Mouse (Mus musculus) thymus, adult 18-20 months (tissue): ENCODE data around the gene Ssr2.
"Not testable (repeated sequence)": the region's sequence is repeated elsewhere in the genome, so short reads cannot be mapped to it uniquely, and the experiment has no call there.

Experiments used
- DNase-seq, 2 experiments: peaks; one replicate each; pipeline ENCODE4 v3.0.0; 2022; ENCODE audit warnings: mixed read lengths in 2 of 2

The Ssr2 gene

GRCm38 (mm10) chr3:88566536-88567061 is 9.1 kb upstream of the Ssr2 start:
- no peak for DNase-seq

- no peak for DNase-seq
Measured at GRCm38 (mm10) chr3:88567892-88568291, 7.8 kb upstream of the Ssr2 start.

- no peak for DNase-seq
Measured at GRCm38 (mm10) chr3:88568615-88569014, 7.1 kb upstream of the Ssr2 start.

GRCm38 (mm10) chr3:88569093-88569492 is 6.6 kb upstream of the Ssr2 start:
- no peak for DNase-seq

GRCm38 (mm10) chr3:88569694-88570093 is 6.0 kb upstream of the Ssr2 start:
- no peak for DNase-seq

GRCm38 (mm10) chr3:88570341-88570740 is 5.3 kb upstream of the Ssr2 start:
- no peak for DNase-seq

GRCm38 (mm10) chr3:88571856-88572255 is 3.8 kb upstream of the Ssr2 start:
- no peak for DNase-seq

- no peak for DNase-seq
Measured at GRCm38 (mm10) chr3:88572835-88573234, 2.8 kb upstream of the Ssr2 start.

GRCm38 (mm10) chr3:88573810-88574209 is 1.9 kb upstream of the Ssr2 start:
- no peak for DNase-seq

- not testable (repeated sequence) for DNase-seq
Measured at GRCm38 (mm10) chr3:88577846-88578245, 2.2 kb downstream of the Ssr2 start.

- no peak for DNase-seq
Measured at GRCm38 (mm10) chr3:88578498-88579424, 3.1 kb downstream of the Ssr2 start.

GRCm38 (mm10) chr3:88579454-88580117 is 3.9 kb downstream of the Ssr2 start:
- DNase-seq = peak; percentile 46 to 68

GRCm38 (mm10) chr3:88585769-88586168 is 10.1 kb downstream of the Ssr2 start:
- DNase-seq = no peak

GRCm38 (mm10) chr3:88586640-88587039 is 11.0 kb downstream of the Ssr2 start:
- DNase-seq = no peak

GRCm38 (mm10) chr3:88590246-88590645 is 14.6 kb downstream of the Ssr2 start:
- no peak for DNase-seq

- DNase-seq = no peak
Measured at GRCm38 (mm10) chr3:88591044-88591443, 15.4 kb downstream of the Ssr2 start.

- peak in 1 of 2 experiments; percentile 28 for DNase-seq
Measured at GRCm38 (mm10) chr3:88591950-88592731, 16.5 kb downstream of the Ssr2 start.

- peak in 1 of 2 experiments; percentile 24 for DNase-seq
Measured at GRCm38 (mm10) chr3:88592942-88593576, 17.4 kb downstream of the Ssr2 start.

GRCm38 (mm10) chr3:88593893-88594580 is 18.4 kb downstream of the Ssr2 start:
- DNase-seq = no peak

GRCm38 (mm10) chr3:88596547-88596946 is 20.9 kb downstream of the Ssr2 start:
- not testable (repeated sequence) for DNase-seq

GRCm38 (mm10) chr3:88602466-88602865 is 26.8 kb downstream of the Ssr2 start:
- no peak for DNase-seq

- DNase-seq = peak; percentile 46 to 60
Measured at GRCm38 (mm10) chr3:88603714-88604161, 28.1 kb downstream of the Ssr2 start.
